Mouse (Mus musculus): Measurements from ENCODE around the gene Hal. TPM values are rescaled to one million over a fixed set of nuclear protein-coding genes. Genes with fewer than 3 reads are reported as not detected.

Hal gene
- total and polyA plus RNA-seq, 2 experiments from 2014 or later, result not detected

DNA sequence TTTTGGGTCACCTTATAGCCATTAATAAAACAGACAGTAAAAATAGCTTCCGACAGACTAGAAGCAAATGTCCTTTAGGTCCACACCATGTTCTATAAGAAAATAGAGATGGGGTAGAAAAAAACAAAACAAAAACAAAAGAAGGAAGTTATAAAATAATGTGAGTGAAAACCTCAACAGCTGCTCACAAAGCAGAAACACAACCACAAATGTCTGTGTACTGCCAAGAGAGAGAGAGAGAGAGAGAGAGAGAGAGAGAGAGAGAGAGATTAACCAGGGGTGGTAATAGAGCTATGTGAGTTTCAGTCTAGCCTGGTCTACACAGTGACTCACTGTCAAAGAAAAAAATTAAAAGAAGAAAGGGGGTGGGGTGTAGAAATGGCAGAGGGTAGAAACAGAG is 53.0 kb downstream of the Hal start:
- TF ChIP-seq CTCF (IDR thresholded peaks at IDR 0.05; ENCODE audit: low read depth) (no peak), EP300 (IDR thresholded peaks at IDR 0.05; ENCODE audit: low read depth) (no peak)
- DNase-seq (ENCODE audit: low spot score) (no peak), ATAC-seq (ENCODE audit: insufficient read depth, low read depth) (no peak)
- no peak overlapping the region for H3K4me2 ChIP-seq (ENCODE audit: low read depth, low read length)
- 67% methylated on average over 1 of the region's 1 CpGs for WGBS
- peaks cover 9% of the 10 kb centered on the region; the same call in 1 of the 2 replicates for H3K27me3 ChIP-seq (ENCODE audit: control insufficient read depth, insufficient read depth, low read length)
- H3K9me3 ChIP-seq (replicated peaks; ENCODE audit: control insufficient read depth, low read length), result no peaks in the 10 kb centered on the region
- H3K9ac ChIP-seq (replicated peaks; ENCODE audit: low read depth, low read length), result no peak overlapping the region
- no peaks in the 10 kb centered on the region for H3K36me3 ChIP-seq (replicated peaks; ENCODE audit: control insufficient read depth, insufficient read depth, low read length)
- H3K4me1 ChIP-seq (ENCODE audit: control insufficient read depth, insufficient read depth), result peaks cover 7% of the 10 kb centered on the region; the same call in 1 of the 2 replicates
- no peak overlapping the region for H3K4me3 ChIP-seq (ENCODE audit: low read depth, low read length)
- H3K27ac ChIP-seq (ENCODE audit: low read depth), result no peak overlapping the region

DNA sequence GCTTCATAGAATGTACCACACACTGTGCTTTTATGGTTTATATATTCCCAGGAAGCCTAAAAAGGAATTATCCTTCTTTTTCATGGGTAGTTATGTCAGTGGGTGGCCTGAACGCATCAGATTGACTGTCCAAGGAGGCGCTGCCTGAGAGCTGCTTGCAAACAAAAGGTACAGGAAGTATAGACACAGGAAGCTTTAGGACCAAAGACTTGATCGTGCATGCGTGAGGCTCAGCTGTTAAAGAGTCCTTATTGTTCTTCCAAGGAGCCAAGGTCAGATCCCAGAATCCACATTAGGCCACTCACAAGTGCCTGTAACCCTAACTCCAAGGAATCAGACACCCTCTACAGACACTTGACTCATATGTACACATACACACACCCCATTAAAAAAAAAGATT is 53.8 kb downstream of the Hal start:
- peaks cover 7% of the 10 kb centered on the region; the same call in 1 of the 2 replicates for H3K4me1 ChIP-seq (ENCODE audit: control insufficient read depth, insufficient read depth)
- ATAC-seq (ENCODE audit: insufficient read depth, low read depth) (no peak), DNase-seq (ENCODE audit: low spot score) (no peak)
- H3K27ac ChIP-seq (ENCODE audit: low read depth), result no peak overlapping the region
- H3K4me2 ChIP-seq (ENCODE audit: low read depth, low read length), result no peak overlapping the region
- peaks cover 9% of the 10 kb centered on the region; the same call in 1 of the 2 replicates for H3K27me3 ChIP-seq (ENCODE audit: control insufficient read depth, insufficient read depth, low read length)
- TF ChIP-seq EP300 (IDR thresholded peaks at IDR 0.05; ENCODE audit: low read depth) (no peak), CTCF (IDR thresholded peaks at IDR 0.05; ENCODE audit: low read depth) (no peak)
- no peak overlapping the region for H3K9ac ChIP-seq (replicated peaks; ENCODE audit: low read depth, low read length)
- H3K9me3 ChIP-seq (replicated peaks; ENCODE audit: control insufficient read depth, low read length), result no peaks in the 10 kb centered on the region
- WGBS, result 74% methylated on average over 4 of the region's 4 CpGs
- no peak overlapping the region for H3K4me3 ChIP-seq (ENCODE audit: low read depth, low read length)
- H3K36me3 ChIP-seq (replicated peaks; ENCODE audit: control insufficient read depth, insufficient read depth, low read length), result no peaks in the 10 kb centered on the region

DNA sequence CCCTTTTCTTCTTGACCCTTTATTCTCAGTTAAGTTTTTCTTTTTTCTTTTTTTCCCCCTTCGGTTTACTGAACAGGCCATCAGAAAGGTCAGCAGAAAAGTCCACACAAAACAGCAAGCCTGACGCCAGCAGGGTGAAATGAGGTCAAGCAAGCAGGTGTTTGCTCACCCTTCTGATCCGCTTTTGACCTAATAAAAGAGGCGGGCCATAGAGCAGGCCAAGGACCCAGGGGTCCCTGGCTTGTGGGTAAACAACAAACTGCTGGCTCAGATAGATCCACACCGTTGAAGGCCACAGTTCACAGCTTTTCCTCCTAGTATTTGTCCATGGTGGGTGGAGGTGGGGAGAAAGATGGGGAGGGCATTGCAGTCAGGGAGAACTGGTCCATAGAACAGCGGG is 54.6 kb downstream of the Hal start:
- Histone ChIP-seq H3K4me2 (ENCODE audit: low read depth, low read length) (no peak overlapping the region), H3K4me3 (ENCODE audit: low read depth, low read length) (no peak overlapping the region), H3K27me3 (ENCODE audit: control insufficient read depth, insufficient read depth, low read length) (peaks cover 5% of the 10 kb centered on the region; the same call in 1 of the 2 replicates), H3K9me3 (replicated peaks; ENCODE audit: control insufficient read depth, low read length) (no peaks in the 10 kb centered on the region), H3K9ac (replicated peaks; ENCODE audit: low read depth, low read length) (no peak overlapping the region), H3K36me3 (replicated peaks; ENCODE audit: control insufficient read depth, insufficient read depth, low read length) (no peaks in the 10 kb centered on the region), H3K4me1 (ENCODE audit: control insufficient read depth, insufficient read depth) (peaks cover 7% of the 10 kb centered on the region; the same call in 1 of the 2 replicates), H3K27ac (ENCODE audit: low read depth) (no peak overlapping the region)
- no peak for TF ChIP-seq CTCF (IDR thresholded peaks at IDR 0.05; ENCODE audit: low read depth)
- no peak for TF ChIP-seq EP300 (IDR thresholded peaks at IDR 0.05; ENCODE audit: low read depth)
- 81% methylated on average over 6 of the region's 6 CpGs for WGBS
- DNase-seq (ENCODE audit: low spot score), result no peak
- no peak for ATAC-seq (ENCODE audit: insufficient read depth, low read depth)

DNA sequence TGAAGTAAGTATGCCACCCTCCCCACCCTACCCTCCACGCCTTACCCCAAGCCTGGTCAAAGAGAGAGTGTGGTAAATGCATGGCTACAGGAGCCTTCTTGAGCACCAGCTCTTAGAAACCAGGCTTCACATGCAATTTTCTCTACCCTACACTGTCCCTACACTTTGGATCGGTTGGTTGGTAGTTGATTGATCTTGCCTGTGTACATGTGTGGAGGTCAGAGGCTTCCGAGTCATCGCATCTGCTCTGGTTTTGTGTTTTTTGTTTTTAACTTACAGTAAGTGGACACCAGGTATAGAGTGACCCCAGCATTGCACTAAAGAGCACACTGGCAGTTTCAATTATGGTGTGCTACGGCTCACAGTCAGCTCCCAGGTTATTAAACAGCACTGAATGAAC is 55.6 kb downstream of the Hal start:
- Histone ChIP-seq H3K4me1 (ENCODE audit: control insufficient read depth, insufficient read depth) (peaks cover 7% of the 10 kb centered on the region; the same call in 1 of the 2 replicates), H3K9ac (replicated peaks; ENCODE audit: low read depth, low read length) (no peak overlapping the region), H3K4me3 (ENCODE audit: low read depth, low read length) (no peak overlapping the region), H3K27me3 (ENCODE audit: control insufficient read depth, insufficient read depth, low read length) (no peaks in the 10 kb centered on the region), H3K9me3 (replicated peaks; ENCODE audit: control insufficient read depth, low read length) (no peaks in the 10 kb centered on the region), H3K27ac (ENCODE audit: low read depth) (no peak overlapping the region), H3K36me3 (replicated peaks; ENCODE audit: control insufficient read depth, insufficient read depth, low read length) (no peaks in the 10 kb centered on the region), H3K4me2 (ENCODE audit: low read depth, low read length) (no peak overlapping the region)
- 78% methylated on average over 5 of the region's 5 CpGs for WGBS
- DNase-seq (ENCODE audit: low spot score), result no peak
- no peak for ATAC-seq (ENCODE audit: insufficient read depth, low read depth)
- TF ChIP-seq CTCF (IDR thresholded peaks at IDR 0.05; ENCODE audit: low read depth) (no peak), EP300 (IDR thresholded peaks at IDR 0.05; ENCODE audit: low read depth) (no peak)

DNA sequence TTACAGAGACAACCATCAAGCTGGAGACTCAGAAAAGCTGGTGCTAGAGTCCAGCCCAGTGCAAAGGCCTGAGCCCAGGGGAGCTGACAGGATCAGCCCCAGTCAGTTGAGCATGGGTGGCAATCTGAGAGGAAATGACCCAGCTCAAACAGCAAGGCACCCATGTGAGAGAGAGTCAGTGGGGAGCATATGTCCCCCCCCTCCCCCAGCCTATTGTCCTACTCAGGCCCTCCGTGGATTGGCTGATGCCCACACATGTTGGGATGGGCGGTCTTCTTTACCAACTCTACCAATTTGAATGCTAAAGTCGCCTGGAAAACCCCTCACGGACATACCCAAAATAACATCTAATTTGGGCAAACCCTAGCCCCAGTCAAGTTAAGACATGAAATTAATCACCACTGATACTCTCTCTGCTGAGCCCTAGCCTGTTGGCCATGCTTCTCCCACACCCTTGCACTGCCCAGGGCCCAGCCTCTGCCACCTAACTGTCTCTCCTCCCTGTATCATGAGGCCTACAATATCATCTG is 59.2 kb downstream of the Hal start:
- 87% methylated on average over 4 of the region's 4 CpGs for WGBS
- Histone ChIP-seq H3K9ac (replicated peaks; ENCODE audit: low read depth, low read length) (no peak overlapping the region), H3K27me3 (ENCODE audit: control insufficient read depth, insufficient read depth, low read length) (no peaks in the 10 kb centered on the region), H3K27ac (ENCODE audit: low read depth) (no peak overlapping the region), H3K4me3 (ENCODE audit: low read depth, low read length) (no peak overlapping the region), H3K4me1 (ENCODE audit: control insufficient read depth, insufficient read depth) (no peaks in the 10 kb centered on the region), H3K4me2 (ENCODE audit: low read depth, low read length) (no peak overlapping the region), H3K9me3 (replicated peaks; ENCODE audit: control insufficient read depth, low read length) (no peaks in the 10 kb centered on the region), H3K36me3 (replicated peaks; ENCODE audit: control insufficient read depth, insufficient read depth, low read length) (no peaks in the 10 kb centered on the region)
- DNase-seq (ENCODE audit: low spot score), result no peak
- TF ChIP-seq EP300 (IDR thresholded peaks at IDR 0.05; ENCODE audit: low read depth) (no peak), CTCF (IDR thresholded peaks at IDR 0.05; ENCODE audit: low read depth) (no peak)
- ATAC-seq (ENCODE audit: insufficient read depth, low read depth), result no peak

DNA sequence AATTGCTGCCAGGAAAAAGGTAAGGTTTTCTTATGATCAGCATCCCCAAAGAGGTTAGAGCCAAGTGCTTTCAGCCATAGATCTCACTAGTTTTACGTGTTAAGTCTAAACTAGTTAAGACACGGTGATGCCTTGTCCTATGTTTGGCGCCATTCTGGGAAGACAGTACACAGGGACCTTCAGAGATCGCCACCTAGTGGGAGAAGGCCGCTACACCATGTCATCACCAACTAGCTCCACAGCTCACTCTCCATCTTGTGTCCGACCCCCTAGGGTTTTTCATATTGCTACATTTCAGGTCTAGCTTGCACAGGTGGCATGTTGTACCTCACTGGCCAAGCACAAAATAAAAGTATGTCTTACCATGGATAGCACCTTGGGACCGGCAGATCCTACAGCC is 60.4 kb downstream of the Hal start:
- 11% methylated on average over 7 of the region's 7 CpGs for WGBS
- TF ChIP-seq EP300 (IDR thresholded peaks at IDR 0.05; ENCODE audit: low read depth) (no peak), CTCF (IDR thresholded peaks at IDR 0.05; ENCODE audit: low read depth) (peak; percentile 93)

More for the DNA sequence above, 60.4 kb downstream of the Hal start:
- DNase-seq (ENCODE audit: low spot score), result peak; percentile 61
- Histone ChIP-seq H3K9ac (replicated peaks; ENCODE audit: low read depth, low read length) (no peak overlapping the region), H3K4me1 (ENCODE audit: control insufficient read depth, insufficient read depth) (no peaks in the 10 kb centered on the region), H3K27ac (ENCODE audit: low read depth) (no peak overlapping the region), H3K27me3 (ENCODE audit: control insufficient read depth, insufficient read depth, low read length) (no peaks in the 10 kb centered on the region), H3K4me3 (ENCODE audit: low read depth, low read length) (no peak overlapping the region), H3K4me2 (ENCODE audit: low read depth, low read length) (no peak overlapping the region), H3K36me3 (replicated peaks; ENCODE audit: control insufficient read depth, insufficient read depth, low read length) (no peaks in the 10 kb centered on the region), H3K9me3 (replicated peaks; ENCODE audit: control insufficient read depth, low read length) (no peaks in the 10 kb centered on the region)
- no peak; the same call in 1 of the 2 replicates for ATAC-seq (ENCODE audit: insufficient read depth, low read depth)

All from heart, postnatal 0 days (tissue).